Mouse (Mus musculus) brain, embryonic 18.5 days (tissue): ENCODE results near the gene 2310007B03Rik.

Source experiments
- DNase-seq: peaks from one replicate; pipeline ENCODE4 v3.0.0-alpha.2; 2012; ENCODE audit warnings: low read depth, low spot score

2310007B03Rik gene

DNA sequence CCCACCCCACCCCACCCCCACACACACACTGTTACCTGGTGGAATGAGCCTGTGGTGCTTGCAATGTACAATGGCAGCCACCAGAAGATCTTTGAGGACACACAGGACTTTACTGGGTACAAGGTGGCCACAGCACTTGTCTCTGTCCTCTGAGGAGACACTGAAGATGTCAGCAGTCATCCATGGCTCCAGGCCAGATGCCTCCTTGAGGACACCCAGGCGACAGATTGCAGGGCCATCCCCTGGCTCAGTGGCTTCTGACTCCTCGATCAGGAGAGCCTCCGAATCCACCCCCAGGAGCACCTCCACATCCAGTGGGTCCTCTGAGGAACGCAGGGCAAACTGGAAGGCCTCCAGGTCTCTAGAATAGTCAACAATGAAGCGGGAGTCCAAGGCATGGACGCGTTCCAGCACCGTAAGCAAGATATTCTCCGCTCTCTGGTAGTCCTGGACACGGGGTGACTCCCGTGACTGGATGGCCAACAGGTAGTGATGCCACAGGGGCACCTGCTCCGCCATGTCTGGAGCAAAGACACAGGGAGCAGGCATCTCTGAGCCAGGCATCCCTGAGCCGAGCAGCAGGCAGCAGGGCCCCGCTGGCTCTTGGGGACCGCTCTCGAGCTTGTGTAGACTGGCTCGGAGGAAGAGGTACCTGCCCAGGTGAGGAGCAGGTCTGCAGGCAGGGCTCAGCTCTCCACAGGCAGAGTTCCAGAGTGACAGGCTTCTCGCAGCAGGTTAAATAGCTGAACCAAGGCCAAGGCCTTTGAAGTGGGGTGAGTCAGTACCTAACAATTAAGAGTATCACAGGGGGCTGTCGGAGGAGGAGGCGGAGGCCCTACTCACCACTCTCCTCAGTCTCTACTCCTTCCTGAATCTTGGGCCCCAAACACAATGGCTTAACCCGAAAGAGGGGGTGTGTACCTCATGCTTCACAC lies 915 bp downstream of the 2310007B03Rik start:
- DNase-seq = no peak

DNA sequence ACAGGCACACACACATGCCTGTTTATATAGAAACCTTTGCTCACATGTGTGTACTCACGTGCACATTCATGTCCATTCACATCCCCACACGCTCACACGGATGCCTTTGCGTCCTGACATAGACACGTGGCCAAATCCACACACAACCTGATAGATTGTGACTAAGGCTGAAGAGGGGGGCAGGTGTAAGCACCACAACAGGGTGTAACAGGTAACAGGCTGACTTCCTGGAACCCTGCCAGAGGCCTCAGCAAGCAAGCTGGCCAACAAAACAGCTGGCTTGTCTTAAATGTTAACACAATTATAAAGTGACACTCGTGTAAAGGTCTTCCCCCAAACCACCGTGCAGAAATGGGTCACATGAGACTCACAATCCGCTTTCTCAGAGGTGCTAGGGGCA lies 1.8 kb downstream of the 2310007B03Rik start:
- no peak for DNase-seq

DNA sequence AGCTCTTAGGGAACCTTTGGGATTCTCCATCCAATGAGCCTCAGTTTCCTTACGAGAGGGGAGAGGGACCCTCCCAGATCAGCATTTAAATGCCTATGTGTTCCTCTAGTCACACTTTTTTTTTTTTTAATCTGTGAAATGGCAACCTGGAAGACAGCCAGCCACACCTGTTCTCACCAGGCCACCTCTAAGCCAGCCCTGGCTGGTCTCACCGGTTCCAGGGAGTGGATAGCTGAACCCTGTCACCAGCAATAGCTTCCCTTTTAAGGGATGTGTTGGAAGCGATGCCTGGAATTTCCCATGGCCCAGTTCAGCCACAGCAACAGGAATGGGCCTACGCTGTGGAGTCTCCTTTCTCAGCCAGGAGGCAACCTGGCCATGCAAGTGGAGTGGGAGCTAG lies 3.2 kb downstream of the 2310007B03Rik start:
- no peak for DNase-seq

DNA sequence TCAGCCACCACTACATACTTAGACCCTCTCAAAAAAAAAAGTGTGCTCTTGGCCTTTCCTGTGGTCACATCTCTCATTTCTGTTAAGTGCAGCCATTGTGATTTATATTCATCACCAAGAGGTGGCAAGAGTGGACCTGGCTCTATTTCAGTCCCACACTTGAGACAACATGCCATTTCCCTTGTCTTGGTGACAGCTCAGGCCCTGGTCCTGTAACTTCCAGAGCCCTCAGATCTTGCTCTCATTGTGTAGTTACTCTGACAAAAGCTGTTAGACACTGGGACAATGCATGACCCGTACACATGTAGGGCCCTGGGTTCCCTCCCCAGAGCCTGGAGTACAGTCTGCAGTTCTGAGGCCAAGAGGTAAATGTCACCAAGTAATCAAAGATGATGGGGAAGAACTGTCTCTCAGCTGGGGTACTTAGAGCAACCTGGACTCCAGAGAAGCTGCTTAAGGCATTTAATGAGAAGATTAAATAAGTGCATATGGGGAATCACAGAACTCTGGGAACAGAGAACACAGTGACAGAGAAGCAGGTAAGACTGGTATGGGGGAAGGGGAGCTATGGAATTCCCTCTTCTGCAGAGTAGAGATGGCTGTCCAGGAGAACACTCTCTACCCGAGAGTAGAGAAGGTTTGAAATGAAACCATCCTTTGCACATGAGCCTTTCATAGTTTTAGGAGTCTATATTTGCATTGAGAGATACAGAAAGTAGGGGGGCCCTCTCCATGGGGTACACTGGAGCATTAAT lies 9.7 kb downstream of the 2310007B03Rik start:
- no peak for DNase-seq

DNA sequence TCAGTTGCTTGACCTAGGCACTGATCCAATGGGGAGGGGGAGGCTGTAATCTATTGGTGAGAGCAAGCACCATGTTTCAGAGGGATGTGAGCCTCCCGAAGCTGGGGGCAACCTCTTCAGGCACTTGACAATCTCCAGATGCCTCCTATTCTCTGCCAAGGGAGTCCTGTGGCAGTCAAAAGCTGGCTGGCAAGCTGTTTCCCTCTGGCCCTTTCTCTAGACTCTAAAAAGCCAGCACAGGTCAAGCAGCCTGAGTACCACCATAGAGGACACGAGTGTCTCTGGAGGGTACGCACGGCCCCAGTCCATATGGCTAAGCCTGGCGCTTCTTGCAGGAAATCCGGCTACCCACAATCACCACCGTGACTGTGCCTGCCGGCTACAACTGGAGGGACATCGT lies 16.6 kb downstream of the 2310007B03Rik start:
- DNase-seq = no peak

DNA sequence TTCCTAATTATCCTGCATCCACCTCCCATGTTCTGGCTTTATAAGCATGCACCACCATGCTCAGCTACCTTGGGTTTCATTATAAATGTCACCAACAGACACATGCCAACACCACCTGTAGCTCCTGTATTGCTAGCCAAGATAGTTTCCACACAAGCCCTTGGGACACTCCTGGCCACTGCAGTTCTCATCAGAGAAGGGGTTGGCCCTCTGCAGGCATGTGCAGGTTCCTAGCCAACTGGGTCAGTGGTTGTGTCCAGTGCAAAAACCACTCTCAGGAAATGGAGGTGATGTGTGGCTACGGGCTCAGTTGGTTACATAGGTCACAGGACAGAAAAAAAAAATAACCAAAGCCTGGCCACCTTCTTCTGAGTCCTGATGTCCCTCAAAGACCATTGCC lies 17.9 kb downstream of the 2310007B03Rik start:
- no peak for DNase-seq

DNA sequence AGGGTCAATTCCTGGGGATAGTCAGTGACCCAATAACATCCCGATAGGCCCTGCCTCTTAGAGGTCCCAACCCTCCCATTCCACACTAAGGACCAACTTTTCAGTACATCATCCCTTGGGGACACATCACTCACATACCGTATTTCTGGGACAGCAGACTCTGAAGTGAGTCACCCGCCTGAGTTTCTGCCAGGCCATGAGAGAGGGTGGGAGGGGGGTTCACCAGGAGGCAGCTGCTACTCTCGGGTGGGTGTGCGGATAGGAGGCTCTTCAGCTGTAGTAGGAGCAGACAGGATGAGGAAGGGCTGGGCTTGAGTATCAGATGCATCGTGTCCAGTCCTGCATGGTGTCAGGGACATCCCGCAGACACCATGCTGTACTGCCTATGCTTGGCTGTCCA lies 21.0 kb downstream of the 2310007B03Rik start:
- DNase-seq = no peak

DNA sequence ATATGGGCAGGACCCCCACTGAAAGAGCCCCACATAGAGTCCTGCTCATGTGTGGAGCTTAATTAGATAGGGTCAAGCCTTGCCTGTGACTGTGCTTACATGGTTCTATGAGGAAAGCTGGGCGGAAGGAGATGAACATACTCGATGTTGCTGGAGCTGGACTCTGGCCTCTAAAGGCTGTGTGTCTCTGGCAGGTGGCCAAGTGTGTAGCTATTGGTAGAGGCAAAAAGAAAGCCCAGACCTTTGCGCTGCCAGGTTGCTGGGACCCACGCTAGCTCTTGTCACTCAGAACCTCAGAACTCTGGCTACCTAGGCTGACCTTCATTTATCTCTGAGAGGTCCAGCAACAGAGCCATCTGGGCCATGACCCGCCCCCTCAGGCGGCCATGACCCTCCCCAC lies 22.2 kb downstream of the 2310007B03Rik start:
- no peak for DNase-seq

DNA sequence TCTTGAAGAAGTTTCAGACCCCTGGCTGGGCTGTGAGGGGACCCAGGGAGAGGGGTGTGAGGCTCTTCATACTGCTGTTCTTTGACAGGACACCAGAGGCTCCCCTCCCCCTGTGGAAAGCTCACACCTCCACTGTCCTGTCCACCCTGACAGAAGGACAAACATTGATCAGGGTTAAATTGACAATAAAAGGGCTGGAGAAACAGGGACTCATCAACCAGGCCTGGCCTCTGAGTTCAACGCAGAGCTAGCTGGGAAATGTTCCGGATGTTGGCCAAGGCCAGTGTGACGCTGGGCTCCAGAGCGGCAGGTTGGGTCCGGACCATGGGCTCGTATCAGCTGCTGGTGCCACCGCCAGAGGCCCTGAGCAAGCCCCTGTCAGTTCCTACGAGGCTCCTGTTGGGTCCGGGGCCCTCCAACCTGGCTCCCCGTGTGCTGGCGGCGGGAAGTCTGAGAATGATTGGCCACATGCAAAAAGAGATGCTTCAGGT lies 25.7 kb downstream of the 2310007B03Rik start, which contains the start of gene Agxt:
Gene Agxt (plus strand): TSS at position 205 of the 491 bp plus-strand sequence.
- no peak for DNase-seq

DNA sequence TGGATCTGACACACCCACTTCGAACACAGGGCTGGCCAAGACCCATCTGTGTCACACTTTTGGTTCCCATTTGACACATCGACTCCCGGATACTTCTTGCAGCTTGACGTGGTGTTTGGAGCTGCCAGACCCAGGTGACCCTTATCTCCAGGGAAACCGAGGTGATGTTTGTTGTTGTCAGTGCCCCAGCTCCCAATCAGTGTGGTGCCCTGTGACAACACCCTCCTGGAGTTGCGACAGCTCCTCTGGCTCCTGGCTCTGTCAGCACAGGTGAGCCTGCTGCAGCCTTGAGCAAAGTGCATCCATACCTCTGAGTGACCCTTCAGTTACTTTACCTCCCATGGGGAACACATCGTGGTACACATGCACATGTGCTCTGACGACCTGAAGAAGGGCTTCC lies 28.1 kb downstream of the 2310007B03Rik start:
- DNase-seq = no peak

DNA sequence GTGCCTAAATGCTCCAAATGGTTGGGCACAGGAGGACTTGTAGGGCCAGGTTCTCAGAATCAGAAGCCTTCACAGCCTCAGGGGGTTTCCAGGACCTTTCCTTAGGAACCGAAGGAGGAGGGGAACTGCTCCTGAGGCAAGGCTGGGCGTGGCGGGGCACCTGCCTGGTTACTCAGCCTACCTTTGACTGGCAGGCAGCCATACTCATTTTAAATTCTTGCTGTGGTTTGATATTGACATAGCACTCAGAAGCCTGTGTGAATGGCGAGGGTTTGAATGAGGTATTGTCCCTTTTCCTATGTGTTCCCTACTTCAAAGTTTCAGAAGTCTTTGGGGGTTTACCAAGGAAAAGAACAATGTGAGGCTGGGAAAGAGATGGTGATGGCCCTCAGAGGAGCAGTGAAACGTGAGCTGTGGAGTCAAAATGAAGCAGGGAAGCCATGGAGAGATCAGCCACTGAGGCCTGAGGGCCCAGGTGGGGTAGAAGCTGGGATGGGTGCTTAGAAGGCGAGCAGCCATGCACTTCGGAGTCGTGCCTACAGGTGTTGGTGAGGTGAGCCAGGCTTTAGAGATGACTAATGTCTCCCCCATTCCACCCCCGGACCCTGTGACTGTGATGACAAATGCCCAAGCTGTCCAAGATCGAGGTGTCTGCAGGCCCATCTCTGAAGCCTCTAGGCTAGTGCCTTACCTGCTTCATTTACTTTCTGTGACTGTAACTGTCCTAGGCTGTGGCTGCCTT lies 30.3 kb downstream of the 2310007B03Rik start:
- DNase-seq = no peak

DNA sequence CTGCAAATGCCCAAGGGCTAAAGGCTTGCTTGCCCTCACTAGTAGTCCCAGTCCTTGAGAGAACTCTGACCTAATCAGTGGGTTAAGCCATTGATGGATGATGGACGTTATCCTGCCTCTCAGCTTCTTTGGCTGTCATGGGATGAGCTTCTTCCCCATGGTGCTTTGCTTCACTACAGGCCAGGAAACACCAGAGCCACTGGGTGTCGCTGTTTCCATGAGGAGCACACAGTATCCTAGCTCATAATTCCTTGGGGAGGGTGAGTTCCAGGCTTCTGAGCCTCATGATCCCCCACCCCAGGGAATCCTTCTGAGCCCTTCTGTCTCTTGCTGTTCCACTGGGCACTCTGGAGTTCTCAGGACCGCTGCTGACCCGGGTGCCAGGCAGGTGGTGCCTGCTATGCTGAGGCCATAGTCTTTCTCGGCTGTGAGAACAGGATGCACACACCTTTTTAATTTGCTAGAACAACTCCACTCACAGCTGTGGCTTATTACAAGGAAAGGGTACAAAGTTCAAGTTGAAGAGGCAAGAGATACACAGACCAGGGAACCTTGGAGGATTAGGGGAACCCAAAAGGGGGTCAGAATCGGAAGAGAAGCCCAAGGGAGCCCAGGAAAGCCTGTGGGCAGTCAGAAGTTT lies 31.9 kb downstream of the 2310007B03Rik start:
- DNase-seq = no peak

DNA sequence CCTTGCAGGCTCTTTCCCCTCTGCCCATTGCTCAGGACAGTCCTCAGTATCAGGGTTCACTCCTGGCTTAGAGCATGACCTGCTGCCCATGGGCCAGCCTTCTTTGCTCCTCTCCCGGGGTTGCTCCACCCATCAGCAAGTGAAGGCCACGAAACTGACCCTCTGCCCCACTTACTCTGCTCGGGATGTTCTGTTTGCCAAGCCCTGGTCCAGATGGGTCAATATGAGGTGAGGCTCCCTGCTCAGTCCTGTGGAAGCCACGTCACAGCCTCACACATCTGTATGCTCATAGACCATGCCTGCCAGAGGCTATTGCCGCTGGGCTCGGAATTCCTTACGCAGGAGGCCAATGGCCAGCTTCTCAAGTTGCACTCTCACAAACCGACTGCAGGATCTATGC lies 32.5 kb downstream of the 2310007B03Rik start:
- DNase-seq = no peak

DNA sequence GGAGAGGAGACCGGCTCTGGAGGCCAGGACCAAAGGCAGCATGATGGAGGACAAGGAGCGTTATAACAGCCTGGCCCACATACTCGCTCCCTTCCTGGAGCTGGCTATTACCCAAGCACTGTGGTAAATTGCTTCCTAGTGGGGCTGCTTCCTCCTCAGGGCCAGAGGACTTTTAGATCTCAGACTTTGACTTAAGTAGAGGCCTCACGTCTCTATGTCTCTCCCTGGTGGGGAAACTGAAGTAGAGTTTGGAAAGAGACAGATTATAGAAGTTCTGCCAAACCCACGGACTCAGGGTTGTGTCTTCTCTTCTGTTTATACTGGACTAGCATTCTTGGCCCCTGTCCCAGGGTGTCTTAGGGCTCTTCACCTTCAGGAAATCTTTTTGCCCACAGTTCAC lies 35.5 kb downstream of the 2310007B03Rik start:
- DNase-seq = no peak

DNA sequence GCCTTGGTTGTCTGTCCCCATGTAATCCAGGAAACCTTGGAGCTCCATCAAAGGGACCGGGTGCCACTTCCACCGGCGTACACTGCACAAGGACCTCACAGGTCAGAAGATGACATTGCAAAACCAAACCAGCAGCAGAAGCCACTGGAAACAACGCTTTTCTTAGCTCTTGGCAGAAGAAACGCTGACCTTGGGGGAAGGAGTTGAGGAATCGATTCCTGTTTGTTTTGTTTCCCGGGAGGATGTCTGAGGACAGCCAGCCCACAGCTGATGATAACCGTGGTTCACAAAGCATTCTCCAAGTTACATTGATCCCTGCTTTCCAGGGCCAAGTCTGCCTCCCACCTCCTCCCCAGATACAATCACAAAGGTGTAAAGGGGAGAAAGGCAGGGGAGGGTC lies 36.7 kb downstream of the 2310007B03Rik start:
- no peak for DNase-seq

DNA sequence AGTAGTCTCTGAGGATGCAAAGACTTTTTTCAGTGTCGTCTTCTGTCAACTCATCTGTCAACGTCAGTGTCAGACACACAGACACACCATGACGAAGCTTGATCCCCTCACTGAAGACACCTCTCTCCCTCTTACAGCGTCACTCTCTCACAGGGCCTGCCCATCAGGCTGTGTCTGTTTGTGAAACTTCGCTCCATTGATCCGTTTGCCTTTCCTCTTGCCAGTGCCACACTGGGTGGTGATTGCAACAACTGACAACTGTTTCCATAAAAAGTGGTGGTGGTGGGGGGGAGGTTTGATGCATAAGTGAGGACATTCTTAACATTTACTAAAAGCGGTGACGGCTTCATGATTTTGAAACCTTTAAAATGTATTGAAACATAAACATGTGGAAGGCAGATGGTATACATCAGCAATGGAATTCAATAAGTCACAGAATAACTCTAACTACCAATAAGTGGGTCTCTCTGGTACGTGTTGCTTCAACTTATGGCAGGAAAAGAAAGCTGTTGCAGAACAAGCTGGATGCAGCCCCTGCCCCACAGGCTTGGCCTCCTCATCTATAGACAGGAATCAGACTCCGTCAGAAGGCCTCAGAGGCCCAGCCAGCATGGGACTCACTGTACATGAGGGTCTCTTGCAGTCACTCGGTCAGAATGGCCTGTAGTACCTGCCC lies 37.4 kb downstream of the 2310007B03Rik start:
- DNase-seq = no peak

DNA sequence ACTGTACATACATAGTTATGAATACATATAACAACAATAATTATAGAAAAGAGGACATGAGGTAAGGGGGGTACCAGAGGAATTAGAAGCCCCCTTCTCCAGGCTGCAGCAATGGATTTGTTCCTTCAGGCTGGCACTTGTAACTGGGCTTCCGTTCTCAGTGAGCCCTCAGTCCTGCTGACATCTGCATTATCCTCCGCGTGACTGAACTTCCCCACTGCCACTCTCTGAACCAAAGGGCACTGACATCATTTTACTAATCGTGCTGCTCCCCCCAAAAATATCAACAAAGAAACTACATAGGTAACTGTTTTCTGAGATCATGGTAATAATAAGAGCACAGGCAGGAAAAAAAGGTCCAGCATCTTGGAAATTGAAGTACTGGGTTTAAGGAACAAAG lies 41.9 kb downstream of the 2310007B03Rik start:
- no peak for DNase-seq

DNA sequence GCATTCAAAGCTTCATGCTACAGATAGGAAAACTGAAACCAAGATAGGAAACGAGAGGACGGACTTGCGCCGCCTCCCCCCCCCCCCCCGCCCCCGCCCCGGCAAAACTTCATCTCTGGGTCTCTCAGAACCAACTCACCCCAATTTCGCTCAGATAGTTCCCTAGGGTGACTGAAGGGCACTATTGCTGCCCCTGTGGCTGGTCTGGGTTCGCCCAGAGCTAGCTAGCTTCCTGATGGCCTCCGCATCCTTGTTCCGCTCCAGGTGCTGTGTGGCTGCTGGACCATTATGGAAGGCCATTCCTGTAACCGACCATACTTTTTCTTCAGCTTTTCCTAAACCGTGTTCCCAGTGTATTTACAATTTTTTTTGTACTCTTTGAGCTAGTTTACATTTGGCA lies 45.3 kb downstream of the 2310007B03Rik start:
- DNase-seq = no peak

DNA sequence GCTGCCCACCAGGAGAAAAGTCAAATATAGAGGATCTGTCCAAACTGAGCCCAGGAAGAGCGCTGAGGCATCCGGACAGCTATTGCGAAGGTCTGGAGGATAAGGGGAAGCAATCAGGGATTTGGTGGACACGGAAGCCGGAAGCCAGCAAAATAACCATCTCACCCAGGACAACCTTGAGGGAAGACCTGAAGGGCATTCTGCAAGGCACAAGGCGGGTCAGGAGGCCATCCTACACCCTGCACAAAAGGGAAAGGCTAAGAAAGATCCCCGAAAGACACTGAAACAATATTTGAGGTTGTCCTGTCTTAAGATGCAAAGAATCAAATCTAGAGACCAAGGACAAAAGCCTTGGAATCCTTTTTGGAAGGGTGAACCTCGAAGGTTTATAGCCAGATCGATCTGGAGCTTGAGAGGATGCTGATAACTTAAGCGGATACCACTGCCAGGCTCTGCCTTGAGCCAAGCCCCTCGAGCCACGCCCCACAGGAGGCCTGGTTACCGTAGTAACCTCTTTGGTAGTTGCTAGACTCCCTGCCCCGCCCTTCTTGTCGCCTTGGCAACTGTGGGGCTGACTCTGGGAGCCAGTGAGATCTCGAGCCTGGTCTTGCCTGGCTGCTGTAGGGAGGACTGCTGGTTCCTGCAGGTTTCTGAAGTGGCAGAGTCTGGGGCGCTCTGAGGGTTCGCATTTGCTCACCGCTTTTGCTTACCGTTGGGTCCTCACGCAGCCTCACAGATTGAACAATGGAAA lies 45.9 kb downstream of the 2310007B03Rik start:
- peak; percentile 89 for DNase-seq

DNA sequence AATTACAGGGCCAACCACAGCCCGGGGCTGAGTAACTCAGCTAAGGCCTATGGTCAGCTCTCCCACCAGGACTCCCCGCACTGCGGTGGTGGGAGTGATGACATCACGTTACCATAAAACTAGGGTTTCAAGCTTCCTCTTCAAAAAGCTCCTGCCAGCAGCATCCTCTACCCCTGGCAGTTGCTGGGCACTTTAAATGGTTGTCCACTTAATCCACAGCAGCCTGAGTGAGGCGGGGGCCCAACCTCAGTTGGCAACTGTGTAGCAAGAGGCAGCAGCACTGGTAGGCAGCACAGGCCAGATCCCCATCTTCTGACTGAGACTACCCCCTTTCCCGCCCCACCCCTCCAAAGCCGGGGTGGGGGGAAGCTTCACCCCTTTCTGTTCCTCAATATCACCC lies 58.0 kb downstream of the 2310007B03Rik start:
- DNase-seq = no peak
